Mouse (Mus musculus) limb, embryonic 10.5 days (tissue): ENCODE measurements around the gene Unc80. TPM values are rescaled to one million over a fixed set of nuclear protein-coding genes. Genes with fewer than 3 reads are reported as not detected.

Experiments used
- DNase-seq: peaks from one replicate; pipeline ENCODE4 v3.0.0-alpha.2; 2017; ENCODE audit warnings: low spot score
- H3K27ac ChIP-seq: fragments of 300-500 bp; sonication (generic); 2 replicates; pipeline ENCODE4 v1.5.1; 2016; ENCODE audit warnings: mild to moderate bottlenecking
- H3K27me3 ChIP-seq: fragments of 300-500 bp; sonication (generic); 2 replicates; pipeline ENCODE4 v1.6.1; 2016; ENCODE audit warnings: low read depth, mild to moderate bottlenecking; ENCODE audit not compliant: poor library complexity, severe bottlenecking
- H3K36me3 ChIP-seq: fragments of 300-500 bp; sonication (generic); 2 replicates; pipeline ENCODE4 v1.6.1; 2016; ENCODE audit warnings: mild to moderate bottlenecking, moderate library complexity
- H3K4me1 ChIP-seq: fragments of 300-500 bp; sonication (generic); 2 replicates; pipeline ENCODE4 v1.6.1; 2016
- H3K4me3 ChIP-seq: fragments of 300-500 bp; sonication (generic); 2 replicates; pipeline ENCODE4 v1.5.1; 2016; ENCODE audit warnings: mild to moderate bottlenecking, moderate library complexity
- H3K9me3 ChIP-seq: fragments of 300-500 bp; sonication (generic); replicated peaks from 2 replicates; pipeline ENCODE4 v1.6.1; 2016; ENCODE audit warnings: mild to moderate bottlenecking
- WGBS: fragments of 180-500 bp; shearing (Covaris S2); methylation state at CpG from one replicate; pipeline ENCODE4 v1.1.7; 2016; 5-methylcytosine and 5-hydroxymethylcytosine counted together
- polyA plus RNA-seq: library from polyadenylated mRNA; unstranded; fragments of >200 nt; fragmentation: Nextera tagmentation; extraction: Ambion mirVana; gene quantifications from 2 replicates; pipeline ENCODE4 v1.2.1, GENCODE M21; 2016

Unc80 gene
- polyA plus RNA-seq, 1 experiment from 2014 or later, result 0.01 TPM

DNA sequence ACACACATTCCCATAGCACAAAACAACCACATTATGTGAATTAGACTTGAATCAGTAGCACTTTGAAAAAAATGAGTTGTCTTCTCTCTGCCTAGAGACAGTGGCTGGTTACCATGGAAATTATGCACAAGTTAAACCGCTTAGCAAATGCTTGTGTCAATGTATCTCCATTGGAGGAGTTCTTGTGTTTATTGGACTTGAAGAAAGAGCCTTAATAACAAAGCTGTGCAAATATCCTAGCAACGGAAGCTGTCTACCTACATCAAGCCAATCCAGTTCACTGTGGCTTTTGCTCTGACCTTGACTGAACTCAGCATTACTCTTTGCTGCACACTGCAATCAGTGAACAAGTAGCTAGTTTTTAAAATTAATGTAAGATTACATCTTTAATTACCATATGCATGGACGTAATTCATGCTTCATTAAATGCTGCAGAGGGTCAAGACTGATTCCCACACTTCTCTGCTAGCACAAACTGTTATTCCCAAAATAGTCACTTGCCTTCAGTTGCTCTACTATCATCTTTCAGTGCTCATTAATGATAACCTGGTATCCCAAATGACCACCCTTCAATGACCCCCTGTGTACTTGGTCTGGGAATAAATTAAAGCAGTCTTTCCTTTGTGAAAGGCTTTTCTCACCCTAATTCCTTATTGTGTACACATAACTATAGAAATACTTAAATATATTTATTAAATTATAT lies 27.3 kb downstream of the Unc80 start:
- no peaks in the 10 kb centered on the region for H3K9me3 ChIP-seq
- no peak for DNase-seq
- H3K4me3 ChIP-seq, result no peak overlapping the region
- H3K27me3 ChIP-seq, result no peaks in the 10 kb centered on the region
- no peaks in the 10 kb centered on the region for H3K36me3 ChIP-seq
- H3K4me1 ChIP-seq, result no peaks in the 10 kb centered on the region
- 86% methylated on average over 3 of the region's 3 CpGs for WGBS
- H3K27ac ChIP-seq, result no peak overlapping the region

DNA sequence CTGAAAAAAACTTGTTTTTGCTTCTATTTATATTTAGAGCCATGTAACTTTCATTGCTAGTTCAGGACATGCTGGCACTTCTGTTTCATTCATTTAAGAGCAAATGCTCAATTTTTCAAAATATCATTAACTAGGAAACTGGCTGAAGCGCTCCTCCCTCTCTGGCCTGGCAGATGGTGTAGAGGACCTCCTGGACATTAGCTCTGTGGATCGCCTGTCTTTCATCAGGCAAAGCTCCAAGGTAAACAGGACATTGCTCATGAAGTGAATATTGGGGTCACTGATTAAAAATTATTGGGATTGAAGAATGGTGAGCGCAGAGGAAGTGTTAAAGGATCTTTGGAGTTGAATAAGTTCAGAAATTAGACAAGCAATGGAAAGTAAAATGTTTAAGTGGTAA lies 82.6 kb downstream of the Unc80 start:
- no peaks in the 10 kb centered on the region for H3K9me3 ChIP-seq
- 88% methylated on average over 3 of the region's 3 CpGs for WGBS

DNA sequence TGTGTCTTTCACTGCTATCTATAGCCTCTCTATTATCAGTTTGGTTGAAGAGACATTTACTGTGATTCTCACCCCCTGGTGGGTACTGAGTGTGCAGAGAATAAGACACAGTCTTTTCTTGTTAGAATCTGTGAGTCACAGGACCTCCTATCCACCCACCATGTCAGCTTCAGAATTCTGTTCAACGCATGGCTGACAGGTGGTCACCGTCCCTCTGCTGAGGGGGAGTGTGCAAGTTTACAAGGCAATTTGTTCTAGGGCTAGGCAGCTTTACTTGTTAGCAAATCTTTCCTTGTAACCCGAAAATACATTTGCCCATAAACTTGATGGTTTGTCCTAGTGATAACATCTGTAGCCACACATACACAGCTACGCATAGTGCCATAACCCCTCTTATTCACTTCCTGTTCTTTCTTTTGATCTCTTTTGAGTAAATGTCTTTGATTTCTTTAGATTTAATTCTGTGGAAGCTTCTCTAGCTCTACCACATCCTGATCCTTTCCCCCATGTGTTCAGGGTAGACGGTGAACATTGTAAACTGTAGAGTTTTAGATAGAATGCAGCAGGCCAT lies 84.3 kb downstream of the Unc80 start:
- 64% methylated on average over 5 of the region's 5 CpGs for WGBS
- H3K36me3 ChIP-seq, result no peaks in the 10 kb centered on the region

More for the DNA sequence above, 82.6 kb downstream of the Unc80 start:
- H3K27me3 ChIP-seq, result no peaks in the 10 kb centered on the region
- no peak for DNase-seq
- no peaks in the 10 kb centered on the region for H3K36me3 ChIP-seq
- H3K4me3 ChIP-seq, result no peak overlapping the region
- no peak overlapping the region for H3K27ac ChIP-seq
- H3K4me1 ChIP-seq, result no peaks in the 10 kb centered on the region

DNA sequence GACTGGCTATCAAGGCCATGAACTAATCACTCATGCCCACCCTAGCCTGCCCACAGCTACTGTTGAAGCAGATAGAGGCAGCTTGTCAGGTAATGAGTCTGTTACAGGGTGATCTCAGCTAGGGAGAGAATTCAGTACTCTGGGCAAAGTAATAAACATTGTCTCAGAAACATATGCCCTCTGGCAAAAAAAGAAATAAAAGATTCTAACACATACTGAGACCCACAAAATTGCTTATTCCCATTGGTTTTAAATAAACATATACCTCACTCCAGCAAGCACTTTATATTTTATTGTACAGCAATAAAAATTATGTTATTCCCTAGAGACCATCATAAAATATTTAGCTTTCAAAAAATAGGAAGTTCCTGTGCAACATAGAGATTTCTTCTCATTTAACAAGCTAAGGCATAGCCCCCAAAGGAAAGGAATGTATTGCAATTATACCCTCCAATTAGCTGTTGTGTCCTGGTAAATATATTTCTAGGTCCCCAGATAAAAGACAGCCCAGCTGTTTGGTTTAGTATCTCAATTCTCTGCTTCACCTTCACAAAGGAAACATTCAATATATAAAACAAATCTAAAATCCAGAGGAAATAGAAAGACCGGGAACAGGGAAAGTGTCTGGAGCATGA lies 93.6 kb downstream of the Unc80 start:
- no peak for DNase-seq
- WGBS, result 86% methylated on average over 1 of the region's 1 CpGs
- no peaks in the 10 kb centered on the region; the same call in 1 of the 2 replicates for H3K4me1 ChIP-seq

More for the DNA sequence above, 84.3 kb downstream of the Unc80 start:
- Histone ChIP-seq H3K4me1 (no peaks in the 10 kb centered on the region), H3K27me3 (no peaks in the 10 kb centered on the region), H3K4me3 (no peak overlapping the region), H3K27ac (no peak overlapping the region), H3K9me3 (no peaks in the 10 kb centered on the region)
- DNase-seq, result no peak

DNA sequence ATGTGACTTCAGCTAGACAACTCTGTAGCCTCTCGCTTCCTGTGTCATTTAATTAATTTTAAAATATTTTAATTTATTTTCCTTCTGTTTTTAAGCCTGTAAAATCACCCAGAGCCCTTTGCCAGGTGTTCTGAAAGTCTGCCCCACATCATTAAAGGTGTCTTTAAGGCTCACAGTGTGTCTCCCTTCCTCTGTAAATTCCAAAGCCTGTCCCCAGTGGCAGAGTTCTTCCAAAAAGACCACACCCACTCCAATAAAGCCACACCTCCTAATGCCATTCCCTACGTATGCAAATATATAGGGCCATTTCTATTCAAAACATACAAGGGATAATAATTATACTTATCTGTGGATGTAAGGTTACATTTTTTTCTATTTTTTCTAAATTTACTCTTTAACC lies 94.2 kb downstream of the Unc80 start:
- 82% methylated on average over 2 of the region's 2 CpGs for WGBS
- no peak for DNase-seq

More for the DNA sequence above, 93.6 kb downstream of the Unc80 start:
- no peaks in the 10 kb centered on the region for H3K27me3 ChIP-seq
- no peak overlapping the region for H3K4me3 ChIP-seq
- no peaks in the 10 kb centered on the region for H3K36me3 ChIP-seq
- H3K9me3 ChIP-seq, result no peaks in the 10 kb centered on the region
- no peak overlapping the region for H3K27ac ChIP-seq

DNA sequence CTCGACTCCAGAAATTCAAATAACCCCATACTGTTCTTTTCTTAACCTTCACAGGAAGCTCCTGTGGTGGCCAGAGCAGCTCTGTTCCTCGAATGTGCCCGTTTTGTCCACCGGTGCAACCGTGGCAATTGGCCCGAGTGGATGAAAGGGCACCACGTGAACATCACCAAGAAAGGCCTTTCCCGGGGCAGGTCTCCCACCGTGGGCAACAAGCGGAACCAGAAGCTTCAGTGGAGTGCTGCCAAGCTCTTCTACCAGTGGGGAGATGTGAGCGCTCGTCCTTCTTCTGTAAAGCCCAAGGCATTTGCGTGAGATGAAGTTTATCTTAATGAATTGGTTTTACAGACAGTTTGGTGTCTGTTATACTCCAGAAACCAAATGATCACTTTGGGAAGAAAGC lies 101.6 kb downstream of the Unc80 start:
- 87% methylated on average over 13 of the region's 13 CpGs for WGBS
- DNase-seq, result no peak
- H3K27ac ChIP-seq, result no peak overlapping the region

More for the DNA sequence above, 94.2 kb downstream of the Unc80 start:
- Histone ChIP-seq H3K9me3 (no peaks in the 10 kb centered on the region), H3K4me3 (no peak overlapping the region), H3K4me1 (no peaks in the 10 kb centered on the region; the same call in 1 of the 2 replicates), H3K27me3 (no peaks in the 10 kb centered on the region), H3K36me3 (no peaks in the 10 kb centered on the region), H3K27ac (no peak overlapping the region)

DNA sequence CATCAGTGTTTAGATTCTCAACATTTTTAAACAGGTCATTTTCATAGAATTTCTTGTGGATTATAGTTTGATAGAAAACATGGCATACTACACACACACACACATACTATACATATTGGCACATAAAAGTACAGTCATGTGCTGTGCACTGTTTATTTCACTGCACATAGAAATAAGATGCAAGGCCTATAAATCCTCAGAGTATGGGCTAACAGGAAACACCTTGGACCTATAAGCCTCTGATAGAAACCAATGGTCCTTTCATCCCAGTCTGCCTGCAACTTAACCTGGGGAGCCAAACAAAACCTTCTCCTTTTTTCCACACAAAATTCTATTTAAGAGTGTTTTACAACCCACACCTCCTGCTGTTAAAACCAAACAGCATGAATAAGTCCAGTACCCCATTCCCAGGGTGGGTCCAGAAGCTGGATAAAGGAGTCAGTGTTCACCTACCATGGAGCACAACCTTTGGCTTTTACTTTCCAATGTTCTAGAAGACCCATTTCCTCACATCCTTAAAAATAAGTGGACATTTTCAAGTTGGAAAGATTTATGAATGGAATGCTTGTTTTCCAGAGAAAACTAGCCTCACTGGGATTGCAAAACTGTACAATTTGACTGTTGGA lies 129.1 kb downstream of the Unc80 start:
- no peak for DNase-seq
- Histone ChIP-seq H3K27me3 (no peaks in the 10 kb centered on the region), H3K36me3 (no peaks in the 10 kb centered on the region), H3K27ac (no peak overlapping the region), H3K4me3 (no peak overlapping the region), H3K4me1 (no peaks in the 10 kb centered on the region), H3K9me3 (no peaks in the 10 kb centered on the region)

More for the DNA sequence above, 101.6 kb downstream of the Unc80 start:
- Histone ChIP-seq H3K4me1 (0 out of 2 replicates have a peak, but pooled peaks cover 2% of the 10 kb centered on the region), H3K9me3 (no peaks in the 10 kb centered on the region), H3K4me3 (no peak overlapping the region), H3K27me3 (no peaks in the 10 kb centered on the region), H3K36me3 (no peaks in the 10 kb centered on the region)

DNA sequence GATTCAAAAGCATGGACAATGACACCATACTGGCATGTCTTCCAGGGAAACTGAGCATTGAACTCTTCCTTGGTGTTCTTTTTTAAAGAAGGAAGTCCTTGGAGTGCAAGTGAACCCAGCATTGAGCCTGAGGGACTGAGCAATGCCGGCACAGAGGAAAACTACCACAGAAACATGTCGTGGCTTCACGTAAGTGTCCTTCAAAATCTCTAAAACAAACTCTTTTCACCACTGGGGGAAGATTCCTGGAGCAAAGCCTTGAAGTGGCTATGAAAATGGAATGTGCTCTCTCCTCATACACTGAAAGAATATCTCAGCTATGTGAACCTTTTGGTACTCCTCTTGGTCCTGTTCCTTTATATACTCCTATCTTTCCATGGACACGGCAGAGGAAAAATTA lies 140.1 kb downstream of the Unc80 start:
- no peak for DNase-seq
- WGBS, result 95% methylated on average over 4 of the region's 4 CpGs

DNA sequence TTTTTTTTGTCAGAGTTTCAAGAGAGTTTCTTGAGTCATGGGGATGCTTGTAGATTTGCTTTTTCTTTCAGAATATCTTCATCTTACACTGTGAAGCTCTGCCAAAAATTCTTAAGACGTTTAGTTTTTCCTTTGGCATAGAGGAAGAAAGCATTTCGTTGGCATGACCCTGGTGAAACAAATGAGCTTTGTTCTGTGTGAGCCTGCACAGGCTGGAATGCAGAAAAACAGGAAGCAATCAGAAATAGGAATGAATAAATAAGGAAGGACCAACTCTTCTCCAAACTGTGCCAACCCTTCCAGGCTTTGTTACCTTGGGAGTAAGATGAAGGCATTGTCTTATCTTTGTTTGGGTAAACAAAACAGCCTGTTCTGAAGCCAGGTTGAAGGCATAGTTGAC lies 149.0 kb downstream of the Unc80 start:
- DNase-seq, result no peak
- no peak overlapping the region for H3K27ac ChIP-seq
- H3K27me3 ChIP-seq, result no peaks in the 10 kb centered on the region
- H3K4me3 ChIP-seq, result no peak overlapping the region
- WGBS, result 63% methylated on average over 2 of the region's 2 CpGs
- H3K4me1 ChIP-seq, result no peaks in the 10 kb centered on the region
- no peaks in the 10 kb centered on the region for H3K36me3 ChIP-seq
- H3K9me3 ChIP-seq, result no peaks in the 10 kb centered on the region

More for the DNA sequence above, 140.1 kb downstream of the Unc80 start:
- H3K27me3 ChIP-seq, result no peaks in the 10 kb centered on the region
- no peaks in the 10 kb centered on the region for H3K9me3 ChIP-seq
- H3K4me3 ChIP-seq, result no peak overlapping the region
- H3K27ac ChIP-seq, result no peak overlapping the region
- H3K36me3 ChIP-seq, result no peaks in the 10 kb centered on the region
- H3K4me1 ChIP-seq, result no peaks in the 10 kb centered on the region

DNA sequence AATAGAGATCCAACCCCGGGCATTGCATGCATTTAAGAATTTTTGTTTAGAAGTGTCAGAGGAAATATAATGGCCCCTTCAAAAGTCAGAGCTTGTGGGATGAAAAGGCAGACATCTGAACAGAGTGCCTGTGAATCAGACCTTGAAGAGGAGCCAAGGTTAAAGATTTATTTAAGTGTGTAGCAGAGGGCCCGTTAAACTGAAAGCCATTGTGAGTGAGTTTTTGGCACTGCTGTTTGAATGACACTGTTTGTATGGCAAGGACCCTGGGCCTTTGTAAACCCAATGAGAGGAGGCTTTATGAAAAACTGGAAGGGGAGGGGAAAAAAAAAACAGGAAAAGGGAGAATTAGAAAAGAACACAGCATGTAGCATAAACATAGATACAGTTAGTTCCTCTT lies 170.0 kb downstream of the Unc80 start:
- no peak for DNase-seq
- Histone ChIP-seq H3K27ac (no peak overlapping the region), H3K4me1 (no peaks in the 10 kb centered on the region), H3K4me3 (no peak overlapping the region), H3K9me3 (no peaks in the 10 kb centered on the region), H3K36me3 (no peaks in the 10 kb centered on the region), H3K27me3 (no peaks in the 10 kb centered on the region)
- WGBS, result 81% methylated on average over 2 of the region's 2 CpGs

DNA sequence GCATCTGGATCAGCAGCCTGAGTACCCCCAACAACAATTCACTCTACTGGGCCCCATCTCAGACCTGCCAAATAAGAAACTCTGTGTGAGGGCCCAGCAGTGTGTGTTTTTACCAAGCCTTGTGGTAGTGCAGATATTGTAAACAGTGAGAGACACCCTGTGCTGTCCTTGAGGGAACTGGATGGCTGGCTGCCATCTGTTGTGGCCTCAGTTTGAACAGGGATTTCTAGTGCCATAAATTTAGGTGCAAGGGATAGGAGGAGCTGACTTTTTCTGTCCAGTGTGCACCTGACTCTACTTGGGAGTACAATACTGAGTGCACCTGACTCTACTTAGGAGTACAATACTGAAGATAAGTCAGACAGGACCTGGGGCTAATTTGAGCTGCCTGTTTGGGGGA lies 178.7 kb downstream of the Unc80 start:
- Histone ChIP-seq H3K9me3 (no peaks in the 10 kb centered on the region), H3K4me3 (no peak overlapping the region), H3K27me3 (no peaks in the 10 kb centered on the region)

DNA sequence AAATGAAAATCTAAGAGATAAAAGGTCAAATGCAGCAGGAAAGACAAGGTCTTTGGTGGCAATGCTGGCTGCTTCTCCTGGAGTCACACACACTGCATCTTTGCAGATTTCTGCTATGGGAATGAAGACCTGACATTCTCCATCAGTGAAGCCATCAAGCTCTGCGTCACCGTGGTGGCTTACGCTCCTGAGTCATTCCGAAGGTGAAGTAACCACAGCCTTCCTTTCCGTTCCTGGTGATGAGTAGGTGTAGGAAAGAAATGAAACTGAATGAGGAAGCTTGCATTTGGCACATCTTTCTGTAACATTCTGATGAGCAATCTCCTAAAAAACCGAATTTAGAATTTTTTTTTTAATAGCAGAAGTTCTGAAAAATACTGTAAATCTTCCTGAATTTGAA lies 181.4 kb downstream of the Unc80 start:
- Histone ChIP-seq H3K27ac (no peak overlapping the region), H3K9me3 (no peaks in the 10 kb centered on the region), H3K36me3 (no peaks in the 10 kb centered on the region), H3K4me1 (no peaks in the 10 kb centered on the region), H3K4me3 (no peak overlapping the region), H3K27me3 (no peaks in the 10 kb centered on the region)
- no peak for DNase-seq
- WGBS, result 90% methylated on average over 6 of the region's 6 CpGs

More for the DNA sequence above, 178.7 kb downstream of the Unc80 start:
- H3K36me3 ChIP-seq, result no peaks in the 10 kb centered on the region
- no peak for DNase-seq
- no peak overlapping the region for H3K27ac ChIP-seq
- no peaks in the 10 kb centered on the region for H3K4me1 ChIP-seq

DNA sequence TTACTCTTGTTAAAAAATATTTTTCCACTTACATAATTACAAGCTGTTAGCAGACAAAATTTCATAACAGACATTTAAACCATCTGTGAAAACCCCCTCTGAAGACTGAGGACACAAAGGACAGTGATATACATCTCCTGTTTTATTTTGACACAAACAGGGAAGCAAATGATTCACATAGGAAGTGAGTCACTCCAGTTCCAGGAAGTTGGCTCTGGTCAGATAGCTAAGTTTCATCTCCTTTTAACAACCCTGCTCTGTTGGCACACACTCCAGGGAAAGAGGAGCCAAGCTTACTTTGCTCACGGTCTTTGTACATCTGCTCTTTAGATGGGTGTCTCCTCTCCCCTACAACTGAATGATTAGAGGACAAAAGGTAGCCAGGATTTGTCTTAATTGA lies 181.8 kb downstream of the Unc80 start:
- Histone ChIP-seq H3K4me3 (no peak overlapping the region), H3K4me1 (no peaks in the 10 kb centered on the region), H3K36me3 (no peaks in the 10 kb centered on the region), H3K9me3 (no peaks in the 10 kb centered on the region), H3K27me3 (no peaks in the 10 kb centered on the region), H3K27ac (no peak overlapping the region)
- WGBS, result 84% methylated on average over 1 of the region's 1 CpGs
- DNase-seq, result no peak
